Mouse (Mus musculus) spleen, adult 2 months (tissue): ENCODE measurements around the gene Mknk2. TPM values are rescaled to one million over a fixed set of nuclear protein-coding genes. Genes with fewer than 3 reads are reported as not detected.

Experiments used
- DNase-seq, 2 experiments: peaks; one replicate each; pipeline versions ENCODE4 v3.0.0 to v3.0.0-alpha.2; 2012 to 2021; ENCODE audit warnings: low spot score in 2 of 2, low read depth in 1 of 2
- H3K27ac ChIP-seq: fragments of 200-500 bp; 2 replicates; pipeline ENCODE4 v1.5.1; 2012; ENCODE audit warnings: low read length, inconsistent platforms; ENCODE audit not compliant: insufficient read depth
- H3K27me3 ChIP-seq: fragments of 200-500 bp; 2 replicates; pipeline ENCODE4 v1.6.1; 2012; ENCODE audit warnings: mild to moderate bottlenecking, moderate library complexity, low read length, inconsistent platforms; ENCODE audit not compliant: control insufficient read depth, insufficient read depth
- H3K36me3 ChIP-seq: fragments of 200-500 bp; 2 replicates; pipeline ENCODE4 v1.6.1; 2012; ENCODE audit warnings: mild to moderate bottlenecking, low read length, inconsistent platforms; ENCODE audit not compliant: control insufficient read depth, insufficient read depth
- H3K4me1 ChIP-seq: fragments of 200-500 bp; 2 replicates; pipeline ENCODE4 v1.6.1; 2011; ENCODE audit warnings: inconsistent platforms; ENCODE audit not compliant: control insufficient read depth, insufficient read depth, insufficient read length
- H3K4me3 ChIP-seq: fragments of 200-500 bp; 2 replicates; pipeline ENCODE4 v1.5.1; 2011; ENCODE audit warnings: mild to moderate bottlenecking, inconsistent platforms; ENCODE audit not compliant: insufficient read depth, insufficient read length; ENCODE audit errors: extremely low read depth
- CTCF ChIP-seq: fragments of 200-500 bp; IDR thresholded peaks from 2 replicates; pipeline ENCODE4 v1.5.1; 2011; ENCODE audit warnings: mild to moderate bottlenecking, inconsistent platforms; ENCODE audit not compliant: insufficient read depth, insufficient read length, insufficient replicate concordance; ENCODE audit errors: extremely low read depth
- POLR2A ChIP-seq: fragments of 200-500 bp; IDR thresholded peaks from 2 replicates; pipeline ENCODE4 v1.6.1; 2011; ENCODE audit warnings: low read depth, low read length, inconsistent platforms
- WGBS: fragments of 180-500 bp; shearing (Covaris S2); methylation state at CpG from one replicate; pipeline ENCODE4 v1.1.7; 2018; 5-methylcytosine and 5-hydroxymethylcytosine counted together
- polyA plus RNA-seq: library from polyadenylated mRNA; depleted of rRNA; stranded (reverse); fragments of >200 nt; gene quantifications from 2 replicates; pipeline ENCODE4 v1.2.3, GENCODE M21; 2012; rRNA removed

Mknk2 gene
- polyA plus RNA-seq: 351 and 533 TPM in 2 replicates

- H3K4me1 ChIP-seq: peaks cover 61% of the 10 kb centered on the region
- peak within 1 kb of the TSS; percentile 65 for H3K4me3 ChIP-seq
- peaks cover 10% of the 10 kb centered on the region for H3K36me3 ChIP-seq
- peak in 1 of 2 experiments; percentile 92 for DNase-seq
- TF ChIP-seq POLR2A (0 out of 2 replicates have a peak, but pooled peaks have one; percentile 3), CTCF (no peak)
- peak within 1 kb of the TSS; percentile 98 for H3K27ac ChIP-seq
- H3K27me3 ChIP-seq: no peaks in the 10 kb centered on the region
- under 1% methylated on average over 8 of the region's 8 CpGs for WGBS
Observed at GRCm38 (mm10) chr10:80677942-80678436, at the start of gene Mknk2. Gene Mknk2 (minus strand): TSS chr10:80678112.

GRCm38 (mm10) chr10:80717281-80717680, 39.4 kb upstream of the Mknk2 start:
- no peak overlapping the region for H3K4me3 ChIP-seq
- H3K27me3 ChIP-seq: no peaks in the 10 kb centered on the region
- no peak for DNase-seq
- no peak for TF ChIP-seq POLR2A
- no peak for TF ChIP-seq CTCF
- no peaks in the 10 kb centered on the region for H3K4me1 ChIP-seq
- 83% methylated on average over 1 of the region's 1 CpGs for WGBS
- H3K27ac ChIP-seq: no peak overlapping the region
- peaks cover 74% of the 10 kb centered on the region for H3K36me3 ChIP-seq

- no peaks in the 10 kb centered on the region for H3K27me3 ChIP-seq
- no peak overlapping the region for H3K27ac ChIP-seq
- no peaks in the 10 kb centered on the region for H3K4me1 ChIP-seq
- 68% methylated on average over 3 of the region's 3 CpGs for WGBS
- TF ChIP-seq POLR2A (no peak), CTCF (no peak)
- no peak overlapping the region for H3K4me3 ChIP-seq
- DNase-seq: no peak
- peaks cover 63% of the 10 kb centered on the region for H3K36me3 ChIP-seq
Observed at GRCm38 (mm10) chr10:80710834-80711233, 32.9 kb upstream of the Mknk2 start.

GRCm38 (mm10) chr10:80705479-80705878, 27.6 kb upstream of the Mknk2 start:
- H3K4me1 ChIP-seq: peaks cover 8% of the 10 kb centered on the region; the same call in 1 of the 2 replicates
- WGBS: 87% methylated on average over 3 of the region's 3 CpGs

GRCm38 (mm10) chr10:80705033-80705432, 27.1 kb upstream of the Mknk2 start:
- H3K4me3 ChIP-seq: no peak overlapping the region
- TF ChIP-seq CTCF: no peak
- no peak for TF ChIP-seq POLR2A
- H3K36me3 ChIP-seq: peaks cover 23% of the 10 kb centered on the region
- H3K27ac ChIP-seq: no peak overlapping the region
- 75% methylated on average over 3 of the region's 3 CpGs for WGBS
- H3K4me1 ChIP-seq: peaks cover 10% of the 10 kb centered on the region; the same call in 1 of the 2 replicates
- H3K27me3 ChIP-seq: no peaks in the 10 kb centered on the region
- no peak for DNase-seq

More at GRCm38 (mm10) chr10:80705479-80705878, 27.6 kb upstream of the Mknk2 start:
- peaks cover 27% of the 10 kb centered on the region for H3K36me3 ChIP-seq
- H3K4me3 ChIP-seq: no peak overlapping the region
- no peak overlapping the region for H3K27ac ChIP-seq
- DNase-seq: no peak
- no peaks in the 10 kb centered on the region for H3K27me3 ChIP-seq
- no peak for TF ChIP-seq CTCF
- TF ChIP-seq POLR2A: no peak

GRCm38 (mm10) chr10:80704418-80704817, 26.5 kb upstream of the Mknk2 start:
- Histone ChIP-seq H3K36me3 (peaks cover 17% of the 10 kb centered on the region), H3K27me3 (no peaks in the 10 kb centered on the region), H3K27ac (no peak overlapping the region), H3K4me1 (peaks cover 13% of the 10 kb centered on the region; the same call in 1 of the 2 replicates), H3K4me3 (no peak overlapping the region)
- TF ChIP-seq POLR2A (no peak), CTCF (no peak)
- 94% methylated on average over 5 of the region's 5 CpGs for WGBS
- DNase-seq: no peak

- no peaks in the 10 kb centered on the region for H3K27me3 ChIP-seq
- no peak for TF ChIP-seq POLR2A
- DNase-seq: no peak
- H3K27ac ChIP-seq: no peak overlapping the region
- no peak overlapping the region for H3K4me3 ChIP-seq
- WGBS: 90% methylated on average over 5 of the region's 5 CpGs
- H3K36me3 ChIP-seq: peaks cover 11% of the 10 kb centered on the region; the same call in 1 of the 2 replicates
- H3K4me1 ChIP-seq: peaks cover 19% of the 10 kb centered on the region; the same call in 1 of the 2 replicates
Observed at GRCm38 (mm10) chr10:80703643-80704042, 25.7 kb upstream of the Mknk2 start.
